Mouse (Mus musculus): Measurements from ENCODE around the gene Mrpl18.
A peak's percentile ranks its signal among the peaks of the same experiment; 100 is the strongest.
"Not testable (repeated sequence)": the region's sequence is repeated elsewhere in the genome, so short reads cannot be mapped to it uniquely, and the experiment has no call there.

The Mrpl18 gene

DNA sequence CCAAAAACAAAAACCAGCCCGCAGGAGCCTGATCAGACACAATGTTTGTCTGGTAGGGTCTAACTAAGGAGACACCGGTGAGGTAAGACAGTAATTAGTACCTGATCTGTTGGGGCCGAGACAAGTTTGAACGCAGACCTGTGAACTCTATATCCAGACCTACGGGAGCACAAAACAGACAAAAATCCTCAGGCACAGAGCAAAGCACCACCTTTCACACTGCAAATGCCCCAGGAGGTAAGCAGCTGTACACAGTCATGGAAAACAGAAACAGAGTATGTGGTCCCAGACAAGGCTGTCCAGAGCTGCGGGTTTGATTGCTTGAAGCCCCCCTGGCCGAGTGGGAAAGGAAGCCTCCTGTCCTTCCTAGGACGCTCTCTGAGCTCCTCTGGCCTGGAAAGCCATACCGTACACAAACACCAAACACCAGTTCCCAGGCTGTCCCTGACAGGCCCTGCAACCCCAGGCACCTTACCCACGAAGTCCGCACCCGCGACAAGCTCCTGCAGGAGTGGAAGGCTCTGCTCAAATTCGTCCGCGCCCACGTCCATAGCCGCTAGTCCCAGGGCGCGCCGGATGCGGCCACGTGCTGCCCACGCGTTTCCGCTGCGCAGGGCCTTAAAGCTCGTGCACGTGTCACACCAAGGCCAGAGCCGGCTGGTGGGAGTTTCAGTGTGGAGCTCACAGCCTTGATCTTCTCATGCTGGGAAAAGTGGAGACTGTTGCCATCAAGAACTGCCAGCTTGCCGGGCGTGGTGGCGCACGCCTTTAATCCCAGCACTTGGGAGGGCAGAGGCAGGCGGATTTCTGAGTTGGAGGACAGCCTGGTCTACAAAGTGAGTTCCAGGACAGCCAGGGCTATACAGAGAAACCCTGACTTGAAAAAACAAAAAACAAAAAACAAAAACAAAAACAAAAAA, 6.5 kb downstream of the Mrpl18 start, which contains the start of gene Pnldc1:
TSS of gene Pnldc1 (minus strand) at position 870 of the 920 bp plus-strand sequence.
- DNase-seq (ENCODE audit: low spot score): peak; percentile 5

DNA sequence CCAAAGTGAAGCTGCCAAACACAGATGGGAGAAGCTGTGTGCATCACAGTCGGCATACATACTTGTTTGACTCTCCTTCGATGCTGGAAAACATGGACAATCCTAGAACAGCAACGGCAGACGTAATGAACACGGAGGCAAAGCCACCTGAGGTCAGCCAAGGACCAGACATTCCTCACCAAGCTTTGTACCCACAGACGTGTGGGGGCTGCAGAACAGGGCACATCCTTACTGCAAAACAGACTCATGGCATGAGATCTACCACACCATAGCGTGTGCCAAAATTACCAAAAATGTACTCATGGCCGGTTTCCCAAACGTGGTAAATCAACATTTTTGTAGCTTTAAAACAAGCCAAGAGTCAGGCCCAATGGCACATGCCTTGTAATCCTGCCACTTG, 9.7 kb downstream of the Mrpl18 start:
- DNase-seq (ENCODE audit: low spot score): no peak

DNA sequence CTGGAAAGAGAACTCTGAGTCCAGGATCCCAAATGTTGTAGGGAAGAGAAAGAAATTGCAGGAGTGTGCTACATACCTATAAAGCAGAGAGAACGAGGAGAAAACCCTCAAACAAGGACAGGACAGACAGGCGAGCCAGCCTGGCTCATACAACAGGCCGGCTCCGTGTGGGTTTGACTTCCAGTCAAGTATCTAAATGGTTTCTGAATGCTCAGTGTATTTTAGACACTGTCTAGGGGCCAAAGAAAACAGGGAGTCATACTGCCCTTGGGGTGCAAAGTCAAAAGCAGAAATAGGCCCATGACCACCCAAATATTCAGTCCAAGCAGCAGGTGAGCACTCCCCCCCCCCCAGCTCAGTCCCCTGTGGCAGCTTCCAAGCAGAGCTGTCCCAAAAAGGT, 10.3 kb downstream of the Mrpl18 start:
- DNase-seq (ENCODE audit: low spot score): no peak

DNA sequence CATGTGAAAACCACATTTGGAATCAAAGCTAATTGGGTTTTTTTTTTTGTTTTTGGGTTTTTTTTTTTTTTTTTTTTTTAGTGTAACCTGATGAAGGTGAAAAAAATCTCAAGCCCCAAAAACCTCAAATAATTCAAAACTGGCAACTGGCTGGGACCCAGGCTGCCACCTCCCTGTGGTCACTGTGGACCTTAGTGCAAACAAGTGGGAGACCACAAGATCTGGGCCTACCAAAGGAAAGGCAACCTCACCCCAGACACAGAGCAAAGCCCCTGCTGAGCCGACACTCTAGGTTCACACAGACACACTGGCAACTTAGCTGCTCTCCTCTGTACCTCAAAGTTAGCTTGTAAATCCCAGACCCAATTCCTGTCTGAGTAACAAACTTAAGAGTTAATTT, 11.8 kb downstream of the Mrpl18 start:
- no peak for DNase-seq (ENCODE audit: low spot score)

DNA sequence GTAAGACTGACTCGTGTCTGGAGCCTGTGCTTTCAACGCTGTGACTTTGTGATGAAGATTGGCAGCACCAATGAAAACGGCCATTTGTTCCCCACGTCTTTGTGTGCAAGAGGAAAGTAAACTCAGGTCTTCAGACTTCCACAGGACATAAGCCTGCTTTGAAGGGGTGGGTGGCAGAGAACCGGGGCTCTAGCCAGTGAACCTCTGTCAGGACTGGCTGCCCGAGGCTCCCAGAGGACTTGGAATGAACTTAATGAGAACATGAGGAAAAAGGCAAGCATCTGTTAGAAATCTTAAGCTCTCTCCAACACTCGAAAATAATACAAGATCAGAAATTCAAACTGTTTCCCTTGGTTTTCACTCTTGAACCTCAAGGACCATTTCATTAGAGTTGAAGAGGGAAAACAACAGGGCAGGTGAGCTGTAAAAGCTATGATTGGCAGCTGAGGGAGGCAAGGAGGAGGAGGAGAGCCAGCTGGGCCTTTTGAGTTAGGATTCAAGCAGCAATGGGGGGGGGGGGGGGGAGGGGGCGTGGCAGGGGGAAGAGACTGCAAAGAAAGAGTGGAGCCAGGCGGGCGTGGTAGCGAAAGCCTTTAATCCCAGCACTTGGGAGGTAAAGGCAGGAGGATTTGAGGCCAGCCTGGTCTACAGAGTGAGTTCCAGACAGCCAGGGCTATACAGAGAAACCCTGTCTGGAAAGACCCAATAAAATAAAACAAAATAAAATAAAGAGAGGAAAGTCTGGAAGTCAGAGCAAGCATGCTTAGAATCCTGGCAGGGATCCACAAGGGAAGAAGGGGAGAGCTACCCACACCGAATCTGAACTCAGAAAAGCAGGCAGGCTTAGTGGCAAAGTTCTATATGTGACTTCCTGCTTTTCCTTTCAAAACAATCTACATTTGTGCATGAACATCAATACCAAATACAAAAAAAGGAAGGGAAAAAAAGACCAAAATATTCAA, 12.5 kb downstream of the Mrpl18 start:
- no peak for DNase-seq (ENCODE audit: low spot score)

DNA sequence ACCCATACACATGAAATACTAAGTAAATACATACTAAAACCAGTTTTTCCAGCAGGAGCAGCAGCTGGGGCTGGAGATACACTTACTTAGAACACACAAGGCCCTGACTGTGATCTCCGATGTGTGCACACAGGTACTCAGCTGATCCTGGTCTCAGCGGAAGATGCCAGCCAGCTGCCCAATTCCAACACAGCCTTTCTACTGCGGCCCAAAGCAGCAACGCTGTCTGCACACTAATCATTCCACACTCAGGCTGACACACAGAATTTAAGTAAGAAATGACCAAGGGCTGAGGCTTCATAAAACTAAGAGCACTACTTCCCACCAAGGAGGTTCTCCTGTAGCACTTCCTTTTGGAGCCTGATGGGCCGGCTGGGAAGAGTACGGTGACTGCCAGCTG, 13.9 kb downstream of the Mrpl18 start:
- DNase-seq (ENCODE audit: low spot score): no peak

DNA sequence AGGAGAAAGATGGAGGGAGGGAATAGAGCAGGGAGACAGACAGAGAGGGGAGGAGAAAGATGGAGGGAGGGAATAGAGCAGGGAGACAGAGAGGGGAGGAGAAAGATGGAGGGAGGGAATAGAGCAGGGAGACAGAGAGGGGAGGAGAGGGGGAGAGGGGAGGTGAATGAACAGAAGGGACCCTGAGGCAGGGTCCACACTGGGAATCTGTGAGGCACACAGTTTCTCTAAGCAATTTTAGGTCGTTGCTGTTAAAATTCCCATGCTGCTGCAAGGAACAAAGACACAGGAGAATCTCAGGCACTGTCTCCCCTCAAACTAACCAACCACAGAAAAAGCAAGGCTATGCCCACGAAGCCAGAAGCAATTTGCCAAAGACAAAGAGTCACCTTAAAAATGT, 17.5 kb downstream of the Mrpl18 start:
- DNase-seq (ENCODE audit: low spot score): not testable (repeated sequence)

DNA sequence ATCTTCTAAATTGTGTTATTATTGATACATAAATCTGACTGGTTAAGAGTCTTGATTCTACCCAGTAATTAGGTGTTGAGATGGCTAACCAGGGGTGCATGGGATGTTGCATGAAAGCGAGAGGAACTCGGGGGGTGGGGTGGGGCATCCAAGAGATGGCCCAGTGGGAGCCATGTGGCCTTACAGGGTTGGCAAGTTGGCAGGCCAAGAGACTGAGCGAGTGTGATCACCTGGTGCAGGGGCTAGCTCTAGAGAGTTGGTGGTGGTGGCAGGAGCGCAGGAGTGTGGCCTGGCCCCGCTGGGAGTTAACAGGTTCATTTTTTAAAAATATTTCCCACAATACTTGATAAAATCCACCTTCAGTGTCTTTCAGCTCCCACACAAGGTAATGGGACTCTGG, 18.5 kb downstream of the Mrpl18 start:
- DNase-seq (ENCODE audit: low spot score): no peak

DNA sequence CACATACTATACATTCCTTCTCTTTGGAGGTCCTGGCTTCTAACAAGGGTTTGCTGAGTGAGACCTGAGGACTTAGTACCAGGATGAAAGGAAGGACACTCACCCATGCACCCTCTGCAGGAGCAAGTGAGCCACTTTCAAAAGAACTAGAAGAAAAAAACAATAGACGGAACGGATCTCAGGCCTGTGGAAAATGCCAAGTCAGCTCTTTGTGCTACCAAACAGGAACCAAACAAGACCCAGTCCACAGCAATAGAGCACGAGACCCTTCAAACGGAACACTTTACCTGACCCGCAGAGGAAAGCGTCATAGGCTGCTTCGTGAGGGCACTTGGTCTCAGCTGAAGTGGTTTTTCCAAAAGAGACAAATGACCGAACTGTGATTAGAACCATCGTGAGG, 24.1 kb downstream of the Mrpl18 start:
- no peak for DNase-seq (ENCODE audit: low spot score)

DNA sequence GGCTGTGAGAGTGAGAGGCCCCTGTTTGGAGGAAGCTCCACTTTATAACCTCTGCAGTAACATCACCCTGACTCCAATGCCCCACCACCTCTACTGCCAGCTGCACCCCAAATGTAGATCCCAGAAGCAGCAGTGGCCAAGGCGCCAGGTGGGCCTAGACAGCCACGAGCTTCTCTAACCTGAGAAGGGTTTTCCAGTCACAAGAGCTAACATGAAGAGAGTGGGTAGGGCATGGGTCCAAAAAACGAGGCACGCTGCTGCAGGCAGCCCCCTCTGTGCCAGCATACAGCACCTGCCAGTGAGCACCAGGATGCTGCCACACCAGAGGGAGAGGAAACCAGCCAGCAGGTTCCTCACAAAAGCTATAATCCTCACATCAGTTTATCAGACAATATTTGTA, 25.1 kb downstream of the Mrpl18 start:
- DNase-seq (ENCODE audit: low spot score): no peak

DNA sequence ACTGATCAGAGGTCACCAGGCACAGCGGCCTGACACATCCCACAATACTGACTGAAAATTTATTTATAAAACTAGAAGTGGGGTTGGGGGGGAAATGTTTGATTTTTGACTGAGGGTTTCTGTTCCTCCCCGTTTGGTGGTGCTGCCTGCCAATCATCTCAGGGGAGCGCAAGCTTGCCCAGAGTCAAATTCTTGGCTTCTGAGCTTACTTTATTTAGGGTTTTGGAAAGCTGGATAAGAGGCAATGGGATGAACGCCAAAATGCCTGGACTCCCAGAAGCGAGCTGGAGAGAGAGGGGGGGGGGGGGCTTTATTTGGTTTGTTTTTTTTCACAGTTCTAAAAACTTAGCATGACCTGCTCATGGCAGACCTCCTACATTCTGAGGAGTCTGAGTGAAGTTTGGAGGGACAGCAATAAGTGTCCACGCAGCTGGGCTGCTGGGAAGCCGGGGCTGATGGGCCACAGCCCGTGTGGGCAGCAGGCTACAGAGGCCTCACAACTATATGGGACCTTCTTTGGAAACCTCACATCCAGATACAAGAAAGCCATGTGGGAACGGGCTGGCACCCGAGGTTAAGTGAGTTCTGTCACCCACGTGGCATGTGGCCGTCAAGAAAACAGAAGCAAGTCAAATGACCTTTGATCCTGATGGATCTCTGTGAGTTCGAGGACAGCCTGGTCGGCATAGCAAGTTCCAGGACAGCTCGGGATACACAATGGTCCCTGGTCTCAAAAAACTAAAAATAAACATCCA, 28.9 kb downstream of the Mrpl18 start:
- no peak for DNase-seq (ENCODE audit: low spot score)

DNA sequence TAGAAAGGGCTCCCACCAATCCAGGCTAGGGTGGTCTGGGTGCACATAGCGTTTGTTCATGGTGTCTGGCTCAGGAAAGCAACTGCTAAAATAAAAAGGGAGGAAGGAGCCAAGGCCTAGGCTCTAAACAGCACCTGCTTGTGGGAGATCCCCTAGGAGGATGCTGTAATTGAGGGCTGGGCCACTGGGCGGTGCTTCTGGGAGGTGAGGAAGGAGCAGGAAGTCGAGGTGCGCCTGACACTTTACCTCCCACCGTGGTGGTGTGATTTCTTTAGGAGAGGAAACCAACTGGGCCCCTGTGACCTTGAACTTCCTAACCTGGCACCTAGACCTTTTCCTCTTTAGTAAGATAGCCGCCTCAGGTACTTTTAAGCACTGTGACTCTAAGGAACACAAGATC, 29.5 kb downstream of the Mrpl18 start:
- peak; percentile 27 for DNase-seq (ENCODE audit: low spot score)

DNA sequence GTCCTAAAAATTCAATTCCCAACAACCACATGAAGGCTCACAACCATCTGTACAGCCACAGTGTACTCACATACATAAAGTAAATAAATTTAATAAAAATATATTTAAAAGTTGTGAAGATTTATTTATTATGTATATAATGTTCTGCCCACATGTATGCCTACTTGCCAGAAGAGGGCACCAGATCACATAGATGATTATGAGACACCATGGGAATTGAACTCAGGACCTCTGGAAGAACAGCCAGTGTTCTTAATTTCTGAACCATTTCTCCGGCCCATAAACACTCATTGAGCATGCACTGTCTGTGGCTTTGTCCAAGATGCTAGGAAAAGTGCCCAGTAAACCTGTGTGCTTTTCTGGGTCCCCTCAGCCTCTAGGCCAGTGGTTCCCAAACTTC, 34.9 kb downstream of the Mrpl18 start:
- no peak for DNase-seq (ENCODE audit: low spot score)

DNA sequence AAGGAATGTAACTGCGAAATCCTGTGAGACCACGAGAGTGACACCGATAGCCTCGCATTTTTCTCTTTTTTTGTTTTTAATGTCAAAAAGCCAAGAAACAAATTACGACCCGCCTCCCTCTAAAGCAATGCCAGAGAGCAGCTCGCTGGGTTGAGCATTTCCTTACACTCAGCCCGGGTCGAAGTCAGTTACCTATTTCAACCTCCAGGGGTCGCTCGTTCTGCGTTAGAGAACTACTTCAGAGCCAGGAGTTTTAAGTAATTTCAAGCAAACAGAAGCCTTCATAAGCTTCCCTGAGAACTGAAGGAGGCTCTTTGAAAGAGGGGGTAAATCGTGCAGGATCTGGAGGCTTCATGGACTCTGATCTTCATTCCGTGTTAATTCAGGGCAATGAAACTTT, 36.0 kb downstream of the Mrpl18 start:
- DNase-seq (ENCODE audit: low spot score): peak; percentile 75

DNA sequence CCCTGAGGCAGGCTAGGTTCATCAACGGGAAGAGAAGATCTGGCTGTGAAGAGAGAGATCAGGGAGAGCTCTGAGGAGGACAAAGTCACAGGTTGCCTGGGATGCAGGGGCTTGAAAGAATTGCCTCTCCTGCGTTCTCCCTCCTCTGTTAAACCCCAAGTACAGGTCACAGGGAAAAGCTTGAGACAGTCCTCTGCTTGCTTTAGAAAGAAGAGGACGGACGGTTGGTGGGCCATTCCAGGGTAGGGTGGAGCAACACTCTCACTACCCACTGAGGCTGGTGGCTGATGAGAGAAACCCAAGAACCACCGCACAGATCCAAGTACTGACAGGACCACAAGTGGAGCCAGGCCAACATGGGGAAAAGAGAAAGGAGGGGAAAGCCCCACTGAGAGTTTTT, 40.4 kb downstream of the Mrpl18 start, which contains the start of gene Mrgprh:
TSS of gene Mrgprh (plus strand) at position 301 of the 400 bp plus-strand sequence.
- no peak for DNase-seq (ENCODE audit: low spot score)

DNA sequence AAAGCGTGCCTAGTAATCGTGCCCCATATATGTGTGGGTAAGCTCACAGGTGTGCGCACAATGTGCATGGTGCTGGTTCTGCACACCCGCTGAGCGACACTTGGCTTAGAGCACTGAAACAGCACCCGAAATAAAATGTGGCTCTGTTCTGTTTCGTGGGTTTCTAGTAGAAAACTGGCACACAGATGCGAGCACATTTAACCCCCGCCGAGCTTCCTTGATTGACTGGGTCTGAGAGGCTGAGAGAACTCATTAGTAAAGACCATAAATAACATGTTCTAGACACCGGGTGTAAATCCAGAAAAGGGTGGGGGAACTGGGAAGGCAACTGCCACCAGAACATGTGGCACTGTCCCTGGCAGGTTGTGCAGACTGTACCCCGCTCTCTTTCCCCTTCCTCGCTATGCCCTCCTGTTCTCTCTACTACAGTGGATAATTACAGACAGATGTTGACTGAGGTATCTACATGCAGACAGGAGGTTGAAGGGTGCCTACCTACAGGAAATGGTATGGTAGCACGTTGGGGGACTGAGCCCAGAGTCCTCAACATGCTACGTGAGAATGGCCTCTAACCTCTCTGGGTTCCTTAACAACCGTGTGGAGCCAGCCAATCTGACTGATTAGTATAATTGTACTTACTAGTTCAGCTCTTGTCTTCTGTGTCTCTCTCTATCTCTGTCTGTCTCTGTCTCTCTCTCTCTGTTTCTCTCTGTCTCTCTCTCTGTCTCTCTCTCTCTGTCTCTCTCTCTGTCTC, 43.7 kb downstream of the Mrpl18 start:
- DNase-seq (ENCODE audit: low spot score): no peak

DNA sequence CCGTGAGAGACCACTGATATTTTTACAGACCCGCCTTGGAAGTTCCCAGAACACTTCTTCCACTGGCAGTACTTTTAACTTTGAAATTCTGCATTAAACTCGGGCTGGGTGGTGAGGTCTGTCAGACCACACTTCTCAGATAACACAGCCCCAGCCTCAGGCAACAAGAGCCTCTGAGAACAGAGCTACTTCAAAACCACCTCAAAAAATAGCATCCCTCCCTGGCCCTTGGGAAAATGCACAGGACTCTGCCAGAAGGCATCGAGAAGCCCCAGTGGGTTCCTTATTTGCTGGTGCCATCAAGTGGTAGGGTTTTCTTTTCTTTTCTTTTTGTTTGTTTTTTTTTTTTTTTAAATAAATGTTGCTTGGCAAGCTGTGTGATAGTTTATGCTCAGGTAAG, 47.5 kb downstream of the Mrpl18 start:
- DNase-seq (ENCODE audit: low spot score): no peak

DNA sequence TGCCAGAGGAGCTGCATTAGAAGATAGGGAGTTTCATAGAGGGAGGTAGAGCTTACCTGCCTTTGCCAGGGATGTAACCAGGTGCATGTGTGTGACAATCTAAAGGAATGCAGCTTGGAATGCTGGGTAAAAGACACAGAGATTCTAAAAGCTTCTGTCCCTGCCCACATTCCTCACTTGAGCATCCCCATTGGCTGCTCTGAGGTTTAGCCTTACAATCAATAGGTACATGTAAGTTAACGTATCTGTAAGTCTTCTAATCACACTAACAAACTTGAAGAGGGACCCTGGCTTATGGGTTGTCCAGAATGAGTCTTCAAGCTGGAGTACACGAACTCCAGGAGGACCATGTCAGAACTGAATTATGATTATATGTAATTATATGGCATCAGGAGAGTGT, 48.1 kb downstream of the Mrpl18 start, which contains the start of gene Mas1:
TSS of gene Mas1 (minus strand) at position 101 of the 400 bp plus-strand sequence.
- DNase-seq (ENCODE audit: low spot score): no peak

DNA sequence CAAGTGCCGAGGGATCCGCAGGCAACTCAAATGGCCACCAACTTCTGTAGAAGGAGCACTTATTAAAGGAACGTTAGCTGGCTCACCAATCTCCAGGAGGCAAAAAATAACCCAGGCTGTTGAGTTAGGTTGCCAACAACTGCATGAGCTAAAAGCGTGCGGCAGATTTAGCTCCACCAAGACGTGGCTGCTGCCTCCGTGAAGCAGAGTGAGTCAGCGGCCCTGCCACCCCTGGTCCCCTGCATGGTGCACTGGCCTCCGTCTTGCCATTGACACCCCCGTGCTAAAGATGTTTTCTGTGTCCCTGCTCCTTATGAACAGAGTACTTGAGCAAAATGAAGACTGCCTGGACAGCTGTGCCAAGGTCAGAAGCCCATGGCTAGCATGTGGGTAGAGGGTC, 49.3 kb downstream of the Mrpl18 start:
- DNase-seq (ENCODE audit: low spot score): no peak

DNA sequence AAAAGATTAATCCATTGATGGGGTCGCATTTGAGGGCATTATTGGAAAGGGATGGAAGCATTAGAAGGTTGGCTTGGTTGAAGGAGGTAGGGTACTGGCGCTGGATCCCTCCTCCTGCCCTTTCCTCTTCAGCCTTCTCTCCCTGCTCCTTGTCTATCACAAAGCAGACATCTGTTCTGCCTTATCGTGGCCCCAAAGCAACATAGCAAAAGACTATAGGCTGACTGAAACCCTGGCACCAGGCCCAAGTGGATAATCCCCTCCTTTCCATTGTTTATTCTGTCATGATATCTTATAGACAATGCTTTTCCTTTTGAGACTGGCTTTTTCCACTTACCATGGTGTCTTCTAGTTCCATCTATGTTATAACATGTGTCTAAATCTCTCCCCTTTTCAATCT, 50.7 kb downstream of the Mrpl18 start:
- DNase-seq (ENCODE audit: low spot score): no peak

DNA sequence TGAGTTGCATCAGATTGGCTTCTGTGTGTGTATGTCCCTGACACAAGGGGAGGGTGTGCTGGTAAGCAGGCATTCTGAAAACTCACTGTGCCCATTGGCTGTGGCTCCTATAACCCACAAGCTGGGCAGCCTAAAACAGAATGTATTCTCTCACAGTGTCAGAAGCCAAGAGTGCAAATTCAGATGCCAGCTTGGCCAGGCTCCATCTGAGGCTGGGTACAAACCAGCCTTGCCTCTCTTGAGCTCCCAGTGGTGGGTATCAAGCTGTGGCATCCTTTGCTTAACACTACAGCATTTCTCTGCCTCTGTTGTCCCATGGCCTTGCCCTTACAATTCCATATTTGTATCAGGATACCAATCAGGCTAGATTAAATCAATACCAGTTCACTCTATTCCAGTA, 52.0 kb downstream of the Mrpl18 start:
- no peak for DNase-seq (ENCODE audit: low spot score)
